Comparison of ENCODE assay signal across 16 mouse cellular contexts in the genomic region with DNA sequence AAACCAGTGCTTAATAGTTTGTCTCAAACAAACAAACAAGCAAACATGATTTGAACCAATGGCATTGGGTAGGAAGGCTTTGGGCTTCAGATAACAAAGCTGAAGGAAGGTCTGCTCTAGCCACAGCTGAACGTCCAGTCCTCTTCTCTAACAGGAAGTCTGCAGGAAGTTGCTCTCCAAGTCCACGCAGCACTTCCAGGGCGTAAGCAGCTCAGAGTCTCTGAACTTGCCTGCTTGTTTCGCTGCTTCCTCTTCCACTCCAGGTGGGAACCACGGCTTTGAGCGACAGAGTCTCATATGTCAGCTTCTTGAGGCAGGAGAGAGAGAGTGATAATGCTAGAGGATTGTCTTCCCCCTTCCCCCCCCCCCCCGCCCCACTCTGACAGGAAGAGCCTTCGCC.
DNase-seq lines count a peak whose midpoint lies in the region; ATAC-seq and TF ChIP-seq lines count a peak whose summit lies in the region.
"Had no signal": no experiment of that assay in that cellular context is flagged by ENCODE, and none has a peak within 500 bp of the region (broad histone marks: within the 10 kb centered on the region; RNA-seq: fewer than 3 reads in every experiment).

No protein-coding gene starts in this region.

- no peak for TF ChIP-seq POLR2A in heart, adult 2 months (IDR thresholded peaks at IDR 0.05; ENCODE audit: insufficient read depth, low read depth, low read length)

- no peaks in the 10 kb centered on the region for H3K36me3 ChIP-seq in heart, embryonic 14.5 days (ENCODE audit: control insufficient read depth, insufficient read depth, low read length)
- no peaks in the 10 kb centered on the region for H3K36me3 ChIP-seq in heart, adult 2 months (ENCODE audit: control insufficient read depth, insufficient read depth, low read length)
- no peaks in the 10 kb centered on the region for H3K36me3 ChIP-seq in lung, postnatal 0 days (ENCODE audit: insufficient read depth, low read length)
- no peaks in the 10 kb centered on the region for H3K36me3 ChIP-seq in limb, embryonic 10.5 days
- H3K36me3 ChIP-seq: hindbrain, embryonic 15.5 days had no signal

- H3K79me2 ChIP-seq in heart, adult 2 months (replicated peaks; ENCODE audit: control insufficient read depth, insufficient read depth, low read length) = no peaks in the 10 kb centered on the region

- no peak overlapping the region for H3K27ac ChIP-seq in heart, embryonic 14.5 days (replicated peaks in 1 of 2; ENCODE audit: control insufficient read depth in 1 of 2, insufficient read depth in 1 of 2, low read depth in 2 of 2, low read length in 2 of 2)
- H3K27ac ChIP-seq in heart, adult 2 months = no peak overlapping the region
- no peak overlapping the region for H3K27ac ChIP-seq in lung, postnatal 0 days (ENCODE audit: low read length)
- 0 out of 2 replicates have a peak overlapping the region, but pooled peaks have one; percentile 10 for H3K27ac ChIP-seq in limb, embryonic 10.5 days
- H3K27ac ChIP-seq: hindbrain, embryonic 15.5 days had no signal

- intact Hi-C loops in heart, adult 2 months (cut with DNase I) = no loop called here

- H3K9me3 ChIP-seq in heart, embryonic 14.5 days (ENCODE audit: control insufficient read depth, low read length) = no peaks in the 10 kb centered on the region
- no peaks in the 10 kb centered on the region for H3K9me3 ChIP-seq in lung, postnatal 0 days (ENCODE audit: low read length)
- no peaks in the 10 kb centered on the region for H3K9me3 ChIP-seq in limb, embryonic 10.5 days (replicated peaks)
- H3K9me3 ChIP-seq: hindbrain, embryonic 15.5 days had no signal

- no peak for TF ChIP-seq EP300 in heart, adult 2 months (IDR thresholded peaks at IDR 0.05; ENCODE audit: insufficient read depth, low read depth, low read length)
- TF ChIP-seq EP300 in lung, postnatal 0 days (IDR thresholded peaks at IDR 0.05) = no peak

- DNase-seq in heart, adult 2 months = no peak
- DNase-seq in lung, postnatal 0 days (ENCODE audit: low spot score) = peak; percentile 14
- no peak for DNase-seq in lung, postnatal 25 days (ENCODE audit: low spot score)
- DNase-seq in limb, embryonic 10.5 days (ENCODE audit: low spot score) = no peak
- no peak for DNase-seq in cerebellum, adult 11-12 months
- no peak for DNase-seq in adrenal gland, postnatal 10 days
- DNase-seq: cerebellum, adult 8-10 months; embryo, embryonic 11 days; gastrocnemius, postnatal 10 days; kidney, adult 18-20 months; right cerebral cortex, adult 18-20 months; spleen, adult 18-20 months had no signal

- ATAC-seq in heart, embryonic 14.5 days (ENCODE audit: insufficient number of reproducible peaks, insufficient read depth, low FRiP score, low read depth) = no peak
- no peak for ATAC-seq in lung, postnatal 0 days
- ATAC-seq: forebrain, embryonic 14.5 days; Patski had no signal

- 41% methylated on average over 8 of the region's 8 CpGs for WGBS in heart, embryonic 14.5 days
- WGBS in heart, adult 2 months = 44% methylated on average over 8 of the region's 8 CpGs
- 33% methylated on average over 8 of the region's 8 CpGs for WGBS in lung, postnatal 0 days
- WGBS in limb, embryonic 10.5 days = 66% methylated on average over 8 of the region's 8 CpGs

- no peak overlapping the region for H3K4me3 ChIP-seq in heart, embryonic 14.5 days (ENCODE audit: control insufficient read depth in 1 of 2, insufficient read depth in 1 of 2, low read depth in 1 of 2, low read length in 2 of 2)
- H3K4me3 ChIP-seq in heart, adult 2 months = no peak overlapping the region
- H3K4me3 ChIP-seq in lung, postnatal 0 days (ENCODE audit: low read depth, low read length) = no peak overlapping the region
- H3K4me3 ChIP-seq in limb, embryonic 10.5 days = no peak overlapping the region
- H3K4me3 ChIP-seq: hindbrain, embryonic 15.5 days had no signal

- no peaks in the 10 kb centered on the region for H3K27me3 ChIP-seq in heart, embryonic 14.5 days (ENCODE audit: control insufficient read depth, insufficient read depth, low read length)
- no peaks in the 10 kb centered on the region for H3K27me3 ChIP-seq in heart, adult 2 months (ENCODE audit: control insufficient read depth, insufficient read depth, low read length)
- H3K27me3 ChIP-seq in lung, postnatal 0 days (replicated peaks; ENCODE audit: insufficient read depth, low read length) = no peaks in the 10 kb centered on the region
- H3K27me3 ChIP-seq in limb, embryonic 10.5 days (ENCODE audit: low read depth, poor library complexity, severe bottlenecking) = no peaks in the 10 kb centered on the region
- H3K27me3 ChIP-seq: hindbrain, embryonic 15.5 days; Patski had no signal

- H3K9ac ChIP-seq in heart, embryonic 14.5 days (ENCODE audit: low read length) = no peak overlapping the region
- H3K9ac ChIP-seq in heart, adult 2 months (ENCODE audit: low read depth, low read length) = no peak overlapping the region
- H3K9ac ChIP-seq in lung, postnatal 0 days (replicated peaks; ENCODE audit: low read depth) = no peak overlapping the region
- H3K9ac ChIP-seq: hindbrain, embryonic 15.5 days had no signal

- peak overlapping the region; percentile 24; the same call in 1 of the 2 replicates for H3K4me2 ChIP-seq in heart, embryonic 14.5 days (ENCODE audit: low read length)
- H3K4me2 ChIP-seq in lung, postnatal 0 days (replicated peaks; ENCODE audit: low read depth, low read length) = peak overlapping the region; percentile 30; the same call in 1 of the 2 replicates
- H3K4me2 ChIP-seq: hindbrain, embryonic 15.5 days had no signal

- no peak for TF ChIP-seq CTCF in heart, adult 2 months (IDR thresholded peaks at IDR 0.05)
- TF ChIP-seq CTCF in lung, postnatal 0 days (IDR thresholded peaks at IDR 0.05) = no peak

- H3K4me1 ChIP-seq in heart, embryonic 14.5 days (ENCODE audit: control insufficient read depth in 2 of 2, insufficient read depth in 2 of 2, low read length in 2 of 2) = no peaks in the 10 kb centered on the region
- H3K4me1 ChIP-seq in heart, adult 2 months (ENCODE audit: control insufficient read depth, insufficient read depth, low read length) = peaks cover 2% of the 10 kb centered on the region
- no peaks in the 10 kb centered on the region for H3K4me1 ChIP-seq in lung, postnatal 0 days (ENCODE audit: insufficient read depth, low read depth, low read length)
- no peaks in the 10 kb centered on the region; the same call in 1 of the 2 replicates for H3K4me1 ChIP-seq in limb, embryonic 10.5 days
